Mouse (Mus musculus): ENCODE data around the gene Resp18. TPM values are rescaled to one million over a fixed set of nuclear protein-coding genes. Genes with fewer than 3 reads are reported as not detected.
A peak's percentile ranks its signal among the peaks of the same experiment; 100 is the strongest.

The Resp18 gene
- total and polyA plus RNA-seq, 3 experiments, result not detected

DNA sequence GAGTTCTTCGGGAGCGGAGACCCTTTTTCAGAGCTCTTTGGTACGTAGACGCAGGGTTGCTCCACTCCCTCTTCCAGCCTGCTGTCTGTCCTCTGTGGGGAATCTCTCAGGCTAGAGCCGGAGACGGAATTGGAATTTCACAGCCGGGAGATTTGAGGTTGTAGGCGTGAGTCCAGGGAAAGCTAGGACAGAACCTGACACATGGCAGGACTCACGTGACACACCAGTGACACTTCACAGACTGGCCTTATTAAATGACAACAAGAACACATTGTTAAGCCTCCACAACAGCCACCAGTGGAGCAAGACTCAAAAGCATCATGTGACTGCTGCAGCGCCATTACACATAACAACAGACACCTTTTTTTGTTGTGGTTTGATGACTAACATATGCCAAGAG lies 38.6 kb downstream of the Resp18 start:
- in situ Hi-C loops (cut with MboI; ENCODE audit: low pct_ligation_motif_present, low pct_unique_long_range_greater_than_20kb, low sequenced_read_pairs), result no loop called here
- Histone ChIP-seq H3K27me3 (replicated peaks) (no peaks in the 10 kb centered on the region), H3K27ac (ENCODE audit: insufficient read depth, low read depth) (no peak overlapping the region), H3K9ac (ENCODE audit: insufficient read depth, low read depth) (no peak overlapping the region), H3K4me3 (replicated peaks in 1 of 3; ENCODE audit: low read depth in 2 of 3, low read length in 2 of 3, poor library complexity in 1 of 3) (no peak overlapping the region), H3K9me3 (replicated peaks; ENCODE audit: low read length) (no peaks in the 10 kb centered on the region), H3K36me3 (replicated peaks in 1 of 2; ENCODE audit: control insufficient read depth in 1 of 2, insufficient read depth in 1 of 2, low read length in 1 of 2) (peaks cover 33 to 59% of the 10 kb centered on the region in 2 experiments), H3K4me1 (ENCODE audit: control insufficient read depth in 1 of 2, insufficient read depth in 2 of 2) (peaks cover 7 to 27% of the 10 kb centered on the region in 2 experiments), H3K79me2 (replicated peaks; ENCODE audit: control insufficient read depth, extremely low read depth, insufficient read depth, poor library complexity, severe bottlenecking) (no peaks in the 10 kb centered on the region; the same call in 1 of the 2 replicates), H3K4me2 (ENCODE audit: insufficient read depth, low read depth, poor library complexity, severe bottlenecking) (no peak overlapping the region)
- TF ChIP-seq CHD1 (IDR thresholded peaks at IDR 0.05; ENCODE audit: low read depth, low read length) (no peak), HCFC1 (IDR thresholded peaks at IDR 0.05; ENCODE audit: low read depth, low read length) (no peak), TCF12 (IDR thresholded peaks at IDR 0.05; ENCODE audit: low read depth, low read length) (no peak)
- DNase-seq (ENCODE audit: extremely low read depth), result no peak
- dilution Hi-C loops (cut with MboI; ENCODE audit: extremely low pct_ligation_motif_present, extremely low pct_unique_long_range_greater_than_20kb, low sequenced_read_pairs), result no loop called here

GRCm38 (mm10) chr1:75236117-75237050 lies 41.8 kb downstream of the Resp18 start, which contains the start of gene Dnajb2:
TSS of gene Dnajb2 (plus strand) at chr1:75236406.
- peak within 1 kb of the TSS; percentile 77 to 82 (median 80) for H3K4me3 ChIP-seq (replicated peaks in 1 of 3; ENCODE audit: low read depth in 2 of 3, low read length in 2 of 3, poor library complexity in 1 of 3)
- no peaks in the 10 kb centered on the region; the same call in 1 of the 2 replicates for H3K79me2 ChIP-seq (replicated peaks; ENCODE audit: control insufficient read depth, extremely low read depth, insufficient read depth, poor library complexity, severe bottlenecking)
- H3K27ac ChIP-seq (ENCODE audit: insufficient read depth, low read depth), result peak within 1 kb of the TSS; percentile 82
- peak within 1 kb of the TSS; percentile 83 for H3K9ac ChIP-seq (ENCODE audit: insufficient read depth, low read depth)
- TF ChIP-seq JUND (conservative IDR thresholded peaks at IDR 0.05; ENCODE audit: low read depth, low read length) (no peak), PAX5 (IDR thresholded peaks at IDR 0.05; ENCODE audit: low read length) (no peak), HCFC1 (IDR thresholded peaks at IDR 0.05; ENCODE audit: low read depth, low read length) (peak; percentile 48), MAZ (IDR thresholded peaks at IDR 0.05; ENCODE audit: low read depth, low read length) (0 out of 2 replicates have a peak, but pooled peaks have one; percentile 22), SMC3 (IDR thresholded peaks at IDR 0.05; ENCODE audit: low read depth, low read length) (no peak), NRF1 (IDR thresholded peaks at IDR 0.05; ENCODE audit: low read depth, low read length) (peak; percentile 74), BHLHE40 (IDR thresholded peaks at IDR 0.05; ENCODE audit: low read depth, low read length) (peak; percentile 73), ETS1 (conservative IDR thresholded peaks at IDR 0.05; ENCODE audit: low read depth, low read length) (peak; percentile 50), USF1 (IDR thresholded peaks at IDR 0.05; ENCODE audit: low read depth, low read length) (no peak), RCOR1 (conservative IDR thresholded peaks at IDR 0.05; ENCODE audit: low read depth, low read length) (no peak), IRF4 (IDR thresholded peaks at IDR 0.05; ENCODE audit: low read depth, low read length) (peak; percentile 48; the same call in 1 of the 2 replicates), GABPA (IDR thresholded peaks at IDR 0.05; ENCODE audit: insufficient replicate concordance, low read depth, low read length) (peak; percentile 87), TCF12 (IDR thresholded peaks at IDR 0.05; ENCODE audit: low read depth, low read length) (peak; percentile 55), NELFE (IDR thresholded peaks at IDR 0.05; ENCODE audit: low read depth, low read length) (peak; percentile 78), UBTF (IDR thresholded peaks at IDR 0.05; ENCODE audit: low read depth, low read length) (peak; percentile 54; the same call in 1 of the 2 replicates), ZMIZ1 (IDR thresholded peaks at IDR 0.05; ENCODE audit: low read depth, low read length) (peak; percentile 72), CHD2 (IDR thresholded peaks at IDR 0.05; ENCODE audit: low read length) (peak; percentile 54), ZC3H11A (IDR thresholded peaks at IDR 0.05; ENCODE audit: low read depth, low read length) (no peak), POLR2A (IDR thresholded peaks at IDR 0.05; ENCODE audit: low read depth, low read length) (peak; percentile 83), MEF2A (IDR thresholded peaks at IDR 0.05; ENCODE audit: borderline replicate concordance, low read depth, low read length) (peak; percentile 61; the same call in 1 of the 2 replicates), ELF1 (IDR thresholded peaks at IDR 0.05; ENCODE audit: low read depth, low read length) (0 out of 2 replicates have a peak, but pooled peaks have one; percentile 25), ZNF384 (IDR thresholded peaks at IDR 0.05; ENCODE audit: low read depth, low read length) (no peak), MAFK (IDR thresholded peaks at IDR 0.05; ENCODE audit: insufficient replicate concordance, low read length) (no peak), MXI1 (IDR thresholded peaks at IDR 0.05; ENCODE audit: low read depth, low read length) (peak; percentile 82), KAT2A (IDR thresholded peaks at IDR 0.05; ENCODE audit: insufficient replicate concordance, low read length) (no peak), TBP (conservative IDR thresholded peaks at IDR 0.05; ENCODE audit: low read depth, low read length) (0 out of 2 replicates have a peak, but pooled peaks have one; percentile 44), MAX (IDR thresholded peaks at IDR 0.05; ENCODE audit: low read length) (no peak; the same call in 1 of the 2 replicates), SIN3A (IDR thresholded peaks at IDR 0.05; ENCODE audit: low read length) (peak; percentile 14; the same call in 1 of the 2 replicates)
- peak within 1 kb of the TSS; percentile 72 for H3K4me2 ChIP-seq (ENCODE audit: insufficient read depth, low read depth, poor library complexity, severe bottlenecking)
- peaks cover 17 to 31% of the 10 kb centered on the region in 2 experiments for H3K36me3 ChIP-seq (replicated peaks in 1 of 2; ENCODE audit: control insufficient read depth in 1 of 2, insufficient read depth in 1 of 2, low read length in 1 of 2)
- H3K4me1 ChIP-seq (ENCODE audit: control insufficient read depth in 1 of 2, insufficient read depth in 2 of 2), result peaks cover 11 to 37% of the 10 kb centered on the region in 2 experiments
- dilution Hi-C loops (cut with MboI; ENCODE audit: extremely low pct_ligation_motif_present, extremely low pct_unique_long_range_greater_than_20kb, low sequenced_read_pairs) (no loop called here), in situ Hi-C loops (cut with MboI; ENCODE audit: low pct_ligation_motif_present, low pct_unique_long_range_greater_than_20kb, low sequenced_read_pairs) (no loop called here)
- H3K27me3 ChIP-seq (replicated peaks), result no peaks in the 10 kb centered on the region
- H3K9me3 ChIP-seq (replicated peaks; ENCODE audit: low read length), result no peaks in the 10 kb centered on the region
- DNase-seq (ENCODE audit: extremely low read depth), result peak; percentile 92

Measured in CH12.LX (cell line).